Mouse (Mus musculus): Measurements from ENCODE around the gene Tmem125. TPM values are rescaled to one million over a fixed set of nuclear protein-coding genes. Genes with fewer than 3 reads are reported as not detected.

Gene Tmem125
- polyA plus RNA-seq, 1 experiment = not detected

DNA sequence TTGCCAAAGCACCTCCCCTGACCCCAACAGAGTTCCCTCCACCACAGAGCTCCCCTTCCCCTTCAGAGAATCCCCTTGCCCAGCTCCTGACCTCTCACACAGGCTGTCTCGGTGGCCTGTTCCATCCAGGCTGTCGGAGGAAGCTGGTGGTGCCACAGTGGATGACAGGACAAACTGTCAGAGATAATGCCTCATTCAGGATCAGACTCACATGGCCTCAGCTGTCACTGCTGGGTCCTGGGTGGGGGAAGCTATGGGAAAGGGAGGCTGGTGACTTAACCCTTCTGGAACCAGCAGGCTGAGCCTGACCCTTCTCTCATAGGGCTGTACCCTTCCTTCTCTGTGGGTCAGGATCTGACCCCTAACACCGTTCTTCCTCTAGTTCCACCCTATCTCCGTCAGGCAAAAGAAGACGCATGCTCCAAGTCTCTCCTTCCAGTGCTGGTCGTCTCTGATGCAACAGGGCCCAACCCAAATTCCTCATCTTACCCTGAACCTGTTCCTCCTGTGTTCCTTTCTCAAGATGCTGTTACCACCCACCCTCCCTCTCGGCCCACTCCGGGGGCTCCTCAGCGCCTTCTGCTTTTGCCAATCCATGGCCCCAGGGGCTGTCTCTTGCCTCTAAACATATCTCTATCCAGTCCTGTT is 1.2 kb downstream of the Tmem125 start:
- Histone ChIP-seq H3K4me1 (ENCODE audit: control insufficient read depth, insufficient read depth, low read length) (peaks cover 12% of the 10 kb centered on the region), H3K27ac (ENCODE audit: insufficient read depth, low read depth, low read length) (no peak overlapping the region), H3K4me3 (ENCODE audit: insufficient read depth, low read depth, low read length) (no peak overlapping the region; the same call in 1 of the 2 replicates)
- 75% methylated on average over 9 of the region's 9 CpGs for WGBS
- TF ChIP-seq CTCF (IDR thresholded peaks at IDR 0.05; ENCODE audit: insufficient read depth, low read depth, low read length) = no peak
- no peak for TF ChIP-seq POLR2A (IDR thresholded peaks at IDR 0.05; ENCODE audit: insufficient read depth, low read depth, low read length)

DNA sequence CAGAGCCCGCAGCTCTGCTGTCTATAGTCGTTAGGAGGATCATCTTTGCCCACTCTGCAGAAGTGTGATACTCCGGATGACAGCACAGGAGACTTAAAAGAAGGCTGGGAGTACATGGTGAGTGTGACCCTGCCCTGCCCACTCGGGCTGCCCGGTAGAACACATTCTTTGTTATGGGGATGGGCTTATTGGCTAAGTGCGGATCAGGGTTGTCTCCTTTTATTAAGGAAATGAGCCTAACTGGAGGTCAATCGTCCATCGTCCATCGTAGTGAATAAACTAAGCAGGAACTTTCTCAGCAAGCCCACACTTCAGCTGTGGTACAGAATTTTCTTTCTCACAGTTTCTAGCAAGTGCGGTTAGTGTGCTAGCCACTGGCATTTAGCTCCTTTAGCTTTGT is 3.9 kb downstream of the Tmem125 start:
- TF ChIP-seq CTCF (IDR thresholded peaks at IDR 0.05; ENCODE audit: insufficient read depth, low read depth, low read length) (no peak), POLR2A (IDR thresholded peaks at IDR 0.05; ENCODE audit: insufficient read depth, low read depth, low read length) (no peak)
- peaks cover 12% of the 10 kb centered on the region for H3K4me1 ChIP-seq (ENCODE audit: control insufficient read depth, insufficient read depth, low read length)
- WGBS = 26% methylated on average over 10 of the region's 10 CpGs
- H3K4me3 ChIP-seq (ENCODE audit: insufficient read depth, low read depth, low read length) = no peak overlapping the region
- H3K27ac ChIP-seq (ENCODE audit: insufficient read depth, low read depth, low read length) = no peak overlapping the region

DNA sequence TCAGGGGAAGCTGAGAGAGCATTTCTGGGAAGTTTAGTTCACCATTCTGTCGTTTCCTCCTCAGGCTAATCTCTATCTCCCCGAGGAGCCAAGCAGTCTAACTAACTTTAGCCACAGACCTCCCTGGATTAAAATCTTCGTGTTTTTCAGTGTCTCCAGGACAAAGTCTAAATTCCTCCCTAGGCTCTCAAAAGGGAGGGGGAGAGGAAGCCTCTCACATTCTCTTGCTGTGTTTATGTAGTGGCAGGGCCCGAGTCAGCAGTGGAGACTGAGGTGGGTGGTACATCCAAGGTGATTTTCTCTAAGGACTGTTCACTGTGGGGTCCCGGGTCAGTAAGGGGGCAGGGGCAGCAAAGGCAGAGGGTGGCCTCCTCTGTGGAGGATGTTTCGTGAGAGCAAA is 6.0 kb downstream of the Tmem125 start:
- Histone ChIP-seq H3K4me3 (ENCODE audit: insufficient read depth, low read depth, low read length) (no peak overlapping the region), H3K4me1 (ENCODE audit: control insufficient read depth, insufficient read depth, low read length) (0 out of 2 replicates have a peak, but pooled peaks cover under 1% of the 10 kb centered on the region), H3K27ac (ENCODE audit: insufficient read depth, low read depth, low read length) (no peak overlapping the region)
- TF ChIP-seq POLR2A (IDR thresholded peaks at IDR 0.05; ENCODE audit: insufficient read depth, low read depth, low read length) (no peak), CTCF (IDR thresholded peaks at IDR 0.05; ENCODE audit: insufficient read depth, low read depth, low read length) (no peak)
- WGBS = 52% methylated on average over 6 of the region's 6 CpGs

DNA sequence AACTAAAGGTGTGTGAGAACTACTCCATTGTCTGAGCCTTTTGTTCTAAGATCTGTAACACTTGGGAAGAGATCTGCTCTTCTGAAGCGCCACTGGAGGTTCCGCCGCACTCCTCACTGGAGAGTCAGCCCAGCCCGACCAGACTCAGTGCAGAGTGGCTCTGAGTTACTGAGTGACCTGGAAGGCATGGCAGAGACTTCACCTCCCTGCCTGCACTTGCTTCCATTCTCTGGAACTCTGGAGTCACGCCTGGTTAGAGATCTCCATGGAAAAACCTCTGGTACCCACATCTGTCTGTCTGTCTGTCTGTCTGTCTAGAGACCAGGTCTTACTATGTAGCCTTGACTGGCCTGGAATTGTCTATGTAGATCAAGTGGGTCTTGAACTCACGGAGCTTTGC is 8.2 kb downstream of the Tmem125 start:
- TF ChIP-seq POLR2A (IDR thresholded peaks at IDR 0.05; ENCODE audit: insufficient read depth, low read depth, low read length) (no peak), CTCF (IDR thresholded peaks at IDR 0.05; ENCODE audit: insufficient read depth, low read depth, low read length) (no peak)
- Histone ChIP-seq H3K4me3 (ENCODE audit: insufficient read depth, low read depth, low read length) (no peak overlapping the region), H3K27ac (ENCODE audit: insufficient read depth, low read depth, low read length) (no peak overlapping the region), H3K4me1 (ENCODE audit: control insufficient read depth, insufficient read depth, low read length) (no peaks in the 10 kb centered on the region)
- WGBS = 89% methylated on average over 6 of the region's 6 CpGs

DNA sequence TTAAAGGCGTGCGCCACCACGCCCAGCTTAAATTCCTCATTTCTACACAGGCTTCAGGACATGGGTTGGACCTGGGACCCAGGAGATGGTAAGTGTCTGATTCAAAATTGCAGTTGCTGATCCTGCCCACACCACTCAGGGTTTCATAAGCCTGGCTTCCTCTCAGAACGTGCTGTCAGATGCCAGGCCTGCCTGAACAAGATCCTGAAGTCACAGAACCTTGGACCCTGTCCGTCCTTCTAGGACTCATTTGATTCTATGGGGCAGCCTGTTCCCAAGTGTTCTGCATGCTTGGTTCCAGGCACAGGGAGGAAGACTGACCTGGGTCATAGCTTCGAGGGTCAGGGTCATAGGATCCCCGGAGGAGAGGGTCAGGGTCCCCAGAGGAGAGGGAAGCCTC is 10.2 kb downstream of the Tmem125 start:
- H3K27ac ChIP-seq (ENCODE audit: insufficient read depth, low read depth, low read length) = no peak overlapping the region
- no peak overlapping the region for H3K4me3 ChIP-seq (ENCODE audit: insufficient read depth, low read depth, low read length)
- TF ChIP-seq POLR2A (IDR thresholded peaks at IDR 0.05; ENCODE audit: insufficient read depth, low read depth, low read length) (no peak), CTCF (IDR thresholded peaks at IDR 0.05; ENCODE audit: insufficient read depth, low read depth, low read length) (no peak)
- WGBS = 87% methylated on average over 7 of the region's 7 CpGs
- no peaks in the 10 kb centered on the region for H3K4me1 ChIP-seq (ENCODE audit: control insufficient read depth, insufficient read depth, low read length)

DNA sequence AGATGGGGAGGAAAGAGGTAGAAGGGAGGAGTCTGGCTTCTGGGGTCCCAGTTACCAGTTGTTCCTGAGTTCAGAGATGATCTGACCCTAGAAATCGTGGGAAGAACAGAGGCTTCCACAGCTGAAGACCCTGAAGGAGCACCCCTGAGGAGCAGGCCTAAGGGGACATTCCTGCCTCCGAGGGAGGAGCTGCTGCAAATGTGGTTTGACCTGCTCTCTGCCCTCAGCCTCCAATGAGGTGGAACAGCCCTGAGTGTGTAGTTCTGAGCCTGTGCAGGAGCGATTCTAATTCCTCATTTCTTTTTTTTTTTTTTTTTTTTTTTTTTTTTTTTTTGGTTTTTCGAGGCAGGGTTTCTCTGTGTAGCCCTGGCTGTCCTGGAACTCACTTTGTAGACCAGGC is 10.7 kb downstream of the Tmem125 start:
- Histone ChIP-seq H3K27ac (ENCODE audit: insufficient read depth, low read depth, low read length) (no peak overlapping the region), H3K4me3 (ENCODE audit: insufficient read depth, low read depth, low read length) (no peak overlapping the region), H3K4me1 (ENCODE audit: control insufficient read depth, insufficient read depth, low read length) (no peaks in the 10 kb centered on the region)
- TF ChIP-seq CTCF (IDR thresholded peaks at IDR 0.05; ENCODE audit: insufficient read depth, low read depth, low read length) (no peak), POLR2A (IDR thresholded peaks at IDR 0.05; ENCODE audit: insufficient read depth, low read depth, low read length) (no peak)
- WGBS = 74% methylated on average over 3 of the region's 4 CpGs

DNA sequence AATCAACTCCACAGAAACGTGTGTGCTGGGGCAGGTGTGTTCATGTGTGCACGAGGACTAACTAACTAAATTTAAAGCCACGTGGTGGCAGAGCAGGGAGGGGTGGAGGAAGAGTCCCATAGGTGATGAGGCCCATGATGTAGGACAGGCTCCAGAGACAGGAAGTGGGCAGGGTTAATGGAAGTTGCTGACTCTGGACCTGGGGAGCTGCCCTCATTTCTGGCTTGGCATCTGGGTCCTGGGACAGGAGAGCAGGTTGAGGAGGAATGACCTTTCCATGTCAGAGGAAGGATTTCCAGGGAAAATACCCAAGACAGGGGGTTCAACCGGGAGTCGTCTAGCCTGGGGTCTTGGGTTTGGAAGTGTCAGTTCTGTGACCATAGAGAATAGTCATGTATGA is 11.2 kb downstream of the Tmem125 start:
- no peak overlapping the region for H3K4me3 ChIP-seq (ENCODE audit: insufficient read depth, low read depth, low read length)
- H3K27ac ChIP-seq (ENCODE audit: insufficient read depth, low read depth, low read length) = no peak overlapping the region
- TF ChIP-seq POLR2A (IDR thresholded peaks at IDR 0.05; ENCODE audit: insufficient read depth, low read depth, low read length) = no peak
- TF ChIP-seq CTCF (IDR thresholded peaks at IDR 0.05; ENCODE audit: insufficient read depth, low read depth, low read length) = no peak
- no peaks in the 10 kb centered on the region for H3K4me1 ChIP-seq (ENCODE audit: control insufficient read depth, insufficient read depth, low read length)
- 84% methylated on average over 5 of the region's 5 CpGs for WGBS

DNA sequence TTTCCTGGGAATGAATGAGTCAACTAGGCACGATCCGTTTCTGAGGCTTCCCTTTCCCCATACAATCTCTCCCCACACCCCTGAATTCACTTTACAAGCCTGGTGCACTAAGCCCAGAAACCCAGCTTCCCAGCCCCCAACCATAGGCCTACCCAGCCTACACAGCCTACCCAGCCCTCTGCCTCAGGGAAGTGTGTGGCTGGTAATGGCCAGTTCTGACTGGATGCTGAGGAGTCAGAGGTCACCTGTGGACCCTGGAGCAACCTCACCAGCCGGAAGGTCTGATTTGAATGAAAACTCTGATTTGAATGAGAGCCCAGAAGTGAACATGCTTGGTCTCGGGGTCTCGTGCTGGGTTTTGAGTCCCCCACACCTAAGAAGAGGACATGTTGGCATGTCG is 16.1 kb downstream of the Tmem125 start:
- TF ChIP-seq POLR2A (IDR thresholded peaks at IDR 0.05; ENCODE audit: insufficient read depth, low read depth, low read length) = no peak
- no peak for TF ChIP-seq CTCF (IDR thresholded peaks at IDR 0.05; ENCODE audit: insufficient read depth, low read depth, low read length)
- H3K4me1 ChIP-seq (ENCODE audit: control insufficient read depth, insufficient read depth, low read length) = 0 out of 2 replicates have a peak, but pooled peaks cover 3% of the 10 kb centered on the region
- H3K4me3 ChIP-seq (ENCODE audit: insufficient read depth, low read depth, low read length) = no peak overlapping the region
- no peak overlapping the region for H3K27ac ChIP-seq (ENCODE audit: insufficient read depth, low read depth, low read length)
- WGBS = 86% methylated on average over 6 of the region's 6 CpGs

DNA sequence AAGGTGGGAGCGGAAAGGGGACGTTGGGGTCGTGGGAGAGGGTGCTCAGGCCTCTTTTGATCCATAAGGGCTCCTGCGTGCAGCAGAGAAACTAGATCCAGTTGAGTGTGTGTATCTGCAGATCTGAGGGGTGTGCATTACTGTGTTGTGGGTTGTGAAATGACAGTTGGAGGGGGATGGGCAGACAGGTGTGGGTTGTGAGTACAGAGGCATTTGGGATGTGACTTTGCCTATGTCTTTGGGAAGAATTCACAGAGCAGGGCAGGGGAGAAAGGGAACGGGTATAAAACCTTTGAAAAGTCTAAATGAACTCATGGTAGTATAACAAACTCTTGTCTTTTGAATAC is 16.5 kb downstream of the Tmem125 start:
- H3K4me3 ChIP-seq (ENCODE audit: insufficient read depth, low read depth, low read length) = no peak overlapping the region
- 39% methylated on average over 5 of the region's 5 CpGs for WGBS
- 0 out of 2 replicates have a peak, but pooled peaks cover 3% of the 10 kb centered on the region for H3K4me1 ChIP-seq (ENCODE audit: control insufficient read depth, insufficient read depth, low read length)

More for the DNA sequence above, 16.5 kb downstream of the Tmem125 start:
- H3K27ac ChIP-seq (ENCODE audit: insufficient read depth, low read depth, low read length) = no peak overlapping the region
- no peak for TF ChIP-seq POLR2A (IDR thresholded peaks at IDR 0.05; ENCODE audit: insufficient read depth, low read depth, low read length)
- no peak for TF ChIP-seq CTCF (IDR thresholded peaks at IDR 0.05; ENCODE audit: insufficient read depth, low read depth, low read length)
